Mouse (Mus musculus) heart, adult 2 months (tissue): ENCODE measurements at regions not wholly inside any gene's neighbourhood (a gene's known extent, or its start where the extent isn't known, plus 50 kb on each side); places are given as distances from the start of the nearest gene placed in this dataset.

Experiments
- DNase-seq, 2 experiments: peaks; one replicate each; pipeline ENCODE4 v3.0.0; 2021
- H3K27ac ChIP-seq: fragments of 200-600 bp; 2 replicates; pipeline ENCODE4 v1.8.1; 2022
- H3K27me3 ChIP-seq: fragments of 200-500 bp; 2 replicates; pipeline ENCODE4 v1.6.1; 2012; ENCODE audit warnings: mild to moderate bottlenecking, low read length, inconsistent platforms, mixed read lengths; ENCODE audit not compliant: control insufficient read depth, insufficient read depth
- H3K36me3 ChIP-seq: fragments of 200-500 bp; 2 replicates; pipeline ENCODE4 v1.6.1; 2012; ENCODE audit warnings: low read length, inconsistent platforms; ENCODE audit not compliant: control insufficient read depth, insufficient read depth
- H3K4me1 ChIP-seq: fragments of 200-500 bp; 2 replicates; pipeline ENCODE4 v1.6.1; 2011; ENCODE audit warnings: low read length; ENCODE audit not compliant: control insufficient read depth, insufficient read depth
- H3K4me3 ChIP-seq: fragments of 200-600 bp; 2 replicates; pipeline ENCODE4 v1.8.1; 2022
- H3K79me2 ChIP-seq: fragments of 200-500 bp; replicated peaks from 2 replicates; pipeline ENCODE4 v1.6.1; 2012; ENCODE audit warnings: mild to moderate bottlenecking, inconsistent platforms, low read length, moderate library complexity, mixed read lengths; ENCODE audit not compliant: control insufficient read depth, insufficient read depth
- H3K9ac ChIP-seq: fragments of 200-500 bp; 2 replicates; pipeline ENCODE4 v1.6.1; 2012; ENCODE audit warnings: low read depth, mild to moderate bottlenecking, control low read depth, inconsistent platforms, low read length, mixed read lengths
- CTCF ChIP-seq: fragments of 200-600 bp; IDR thresholded peaks from 2 replicates; pipeline ENCODE4 v1.8.1; 2022; ENCODE audit warnings: antibody characterized with exemption, mild to moderate bottlenecking, moderate library complexity
- EP300 ChIP-seq: fragments of 200-500 bp; IDR thresholded peaks from 2 replicates; pipeline ENCODE4 v1.6.1; 2011; ENCODE audit warnings: low read depth, low read length, control low read depth; ENCODE audit not compliant: insufficient read depth
- POLR2A ChIP-seq: fragments of 200-500 bp; IDR thresholded peaks from 2 replicates; pipeline ENCODE4 v1.6.1; 2011; ENCODE audit warnings: mild to moderate bottlenecking, low read depth, low read length, control low read depth; ENCODE audit not compliant: insufficient read depth
- WGBS: fragments of 180-500 bp; shearing (Covaris S2); methylation state at CpG from one replicate; pipeline ENCODE4 v1.1.7; 2018; 5-methylcytosine and 5-hydroxymethylcytosine counted together
- intact Hi-C: fragments of 180-260 bp; cut with DNase I; formaldehyde crosslinking; loops from one replicate; pipeline ENCODE4 v1.15.1; 2025

DNA sequence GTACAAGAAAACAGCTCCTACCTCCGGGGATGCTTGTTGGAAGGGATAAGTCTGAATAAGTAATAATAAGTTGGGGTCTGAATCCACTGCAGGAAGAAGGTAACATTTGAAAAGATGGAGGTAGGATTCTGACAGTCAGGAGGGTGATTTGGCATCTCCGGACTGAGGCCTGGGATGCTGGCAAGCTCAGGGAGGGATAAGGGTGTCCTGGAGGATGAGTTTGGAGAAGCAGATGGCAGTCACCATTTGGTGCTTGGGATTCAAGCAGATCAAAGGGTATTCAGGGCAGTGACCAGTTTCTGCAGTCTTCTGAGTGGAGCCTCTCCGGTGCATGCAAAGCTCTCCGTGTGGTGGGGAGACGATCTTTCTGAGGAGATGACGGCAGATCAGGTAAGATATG lies 62.9 kb upstream of the Gm2310 start:
- no peaks in the 10 kb centered on the region; the same call in 1 of the 2 replicates for H3K27me3 ChIP-seq
- intact Hi-C loops = no loop called here
- TF ChIP-seq EP300 (no peak), CTCF (no peak)
- WGBS = 57% methylated on average over 6 of the region's 6 CpGs
- H3K4me1 ChIP-seq = no peaks in the 10 kb centered on the region
- DNase-seq = no peak
- no peak overlapping the region for H3K4me3 ChIP-seq
- H3K79me2 ChIP-seq = no peaks in the 10 kb centered on the region
- no peak overlapping the region for H3K27ac ChIP-seq
- H3K9ac ChIP-seq = no peak overlapping the region
- no peaks in the 10 kb centered on the region for H3K36me3 ChIP-seq

DNA sequence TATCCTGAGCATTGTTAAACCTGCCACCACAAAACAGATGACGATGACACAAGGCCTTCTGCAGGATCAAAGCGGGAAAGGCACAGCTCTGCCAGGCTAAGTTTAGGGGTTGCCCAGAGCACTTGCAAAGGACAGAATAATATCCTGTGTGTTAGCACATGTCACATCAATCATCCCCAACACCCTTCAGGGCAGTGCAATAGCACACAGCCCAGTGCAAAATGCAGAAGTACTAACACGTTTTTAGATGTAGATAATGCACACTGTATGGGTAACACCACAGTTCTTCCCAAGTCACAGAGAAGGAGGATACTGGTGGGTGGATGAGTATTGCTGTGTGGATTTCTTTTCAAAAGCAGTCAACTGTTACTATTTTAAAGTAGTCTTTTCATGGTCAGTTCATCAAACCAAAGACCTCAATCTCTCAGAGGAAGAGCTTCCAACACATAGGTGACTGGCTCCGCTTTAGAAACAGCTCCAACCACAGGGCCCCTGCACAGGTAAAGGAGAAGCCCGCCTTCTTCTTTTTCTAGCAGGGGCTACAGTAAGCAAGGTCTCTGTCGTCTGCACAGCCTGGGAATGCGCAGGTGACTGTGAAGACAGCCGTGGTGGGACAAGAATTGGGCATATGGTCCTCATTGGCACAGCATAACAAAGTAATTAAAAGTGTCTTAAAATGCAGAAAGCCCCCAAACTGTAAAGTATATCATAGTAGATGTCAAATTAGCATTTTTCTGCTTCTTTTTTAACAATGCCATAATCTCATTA lies 61.6 kb upstream of the Gm2310 start:
- Histone ChIP-seq H3K9ac (no peak overlapping the region), H3K27me3 (no peaks in the 10 kb centered on the region; the same call in 1 of the 2 replicates), H3K27ac (no peak overlapping the region), H3K36me3 (no peaks in the 10 kb centered on the region), H3K79me2 (no peaks in the 10 kb centered on the region), H3K4me3 (no peak overlapping the region), H3K4me1 (no peaks in the 10 kb centered on the region)
- TF ChIP-seq CTCF = no peak
- TF ChIP-seq POLR2A = no peak
- TF ChIP-seq EP300 = no peak
- intact Hi-C loops = no loop called here
- WGBS = 66% methylated on average over 8 of the region's 8 CpGs
- no peak for DNase-seq

DNA sequence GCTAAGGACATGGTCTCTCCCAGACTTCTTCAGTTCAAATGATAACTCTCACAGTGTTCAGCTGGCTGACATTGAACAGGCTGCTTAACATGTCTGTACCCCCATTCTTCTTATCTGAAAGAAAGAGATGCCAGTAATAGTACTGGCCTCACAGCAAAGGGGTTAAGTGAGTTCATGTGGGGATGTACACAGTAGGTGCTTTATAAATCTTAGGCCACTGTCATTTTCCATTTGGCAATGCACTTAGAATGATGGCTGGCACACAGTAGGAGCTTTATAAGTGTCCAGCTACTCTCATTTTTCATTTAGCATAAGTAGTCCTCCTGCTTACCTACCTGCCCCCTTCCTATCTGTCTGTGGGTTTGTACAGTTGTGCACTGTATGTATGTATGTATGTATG lies 60.3 kb upstream of the Gm2310 start:
- DNase-seq = no peak
- H3K9ac ChIP-seq = no peak overlapping the region
- H3K4me3 ChIP-seq = no peak overlapping the region
- no peaks in the 10 kb centered on the region for H3K4me1 ChIP-seq
- H3K27ac ChIP-seq = no peak overlapping the region
- no peak for TF ChIP-seq EP300
- TF ChIP-seq POLR2A = no peak
- TF ChIP-seq CTCF = no peak
- intact Hi-C loops = no loop called here
- H3K27me3 ChIP-seq = no peaks in the 10 kb centered on the region; the same call in 1 of the 2 replicates
- no peaks in the 10 kb centered on the region for H3K79me2 ChIP-seq
- H3K36me3 ChIP-seq = no peaks in the 10 kb centered on the region

DNA sequence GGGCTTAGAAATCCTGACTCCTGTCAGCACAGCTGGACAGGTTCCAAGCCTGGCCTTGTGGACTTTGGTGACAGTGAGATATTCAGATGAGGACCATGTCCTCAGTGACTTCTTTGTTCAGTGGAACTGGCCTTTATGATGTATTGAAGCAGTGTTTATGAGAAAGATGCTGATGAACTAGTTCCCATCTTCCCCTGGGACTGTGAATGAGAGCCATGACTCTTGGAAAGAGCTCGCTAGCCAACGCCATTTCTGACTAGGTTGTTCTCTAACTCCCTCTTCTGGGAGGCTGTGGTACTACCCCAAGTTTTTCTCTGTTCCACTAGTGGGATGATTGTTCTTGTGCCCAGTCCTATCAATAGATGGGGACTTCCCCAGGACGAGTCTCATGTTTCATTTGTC lies 57.7 kb upstream of the Gm2310 start:
- Histone ChIP-seq H3K27ac (no peak overlapping the region), H3K27me3 (no peaks in the 10 kb centered on the region; the same call in 1 of the 2 replicates), H3K4me3 (no peak overlapping the region), H3K36me3 (no peaks in the 10 kb centered on the region), H3K79me2 (no peaks in the 10 kb centered on the region), H3K9ac (no peak overlapping the region), H3K4me1 (no peaks in the 10 kb centered on the region)
- peak in 1 of 2 experiments; percentile 31 for DNase-seq
- intact Hi-C loops = no loop called here
- WGBS = 6% methylated on average over 3 of the region's 3 CpGs
- TF ChIP-seq EP300 (no peak), CTCF (peak; percentile 69)

DNA sequence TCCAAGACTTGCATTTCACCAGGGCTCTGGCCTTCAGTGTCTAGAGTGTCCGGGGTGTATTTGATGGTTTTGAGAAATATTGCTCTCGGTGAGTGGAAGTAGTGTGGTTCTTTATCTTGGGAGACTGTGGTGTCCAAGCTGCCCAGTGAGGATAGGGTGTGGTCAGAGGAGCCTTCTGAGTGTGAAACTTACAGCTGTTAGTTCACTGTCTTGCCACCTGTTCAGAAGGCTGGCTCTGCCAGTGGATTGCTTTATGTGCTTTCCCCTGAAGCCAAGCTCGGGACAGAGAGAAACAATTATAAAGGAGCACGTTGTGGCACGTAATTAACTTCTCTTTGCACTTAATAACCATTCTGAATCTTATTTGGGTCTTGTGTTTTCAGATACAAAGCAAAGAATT lies 57.2 kb upstream of the Gm2310 start:
- H3K4me1 ChIP-seq = no peaks in the 10 kb centered on the region
- TF ChIP-seq CTCF (no peak), POLR2A (no peak), EP300 (no peak)

DNA sequence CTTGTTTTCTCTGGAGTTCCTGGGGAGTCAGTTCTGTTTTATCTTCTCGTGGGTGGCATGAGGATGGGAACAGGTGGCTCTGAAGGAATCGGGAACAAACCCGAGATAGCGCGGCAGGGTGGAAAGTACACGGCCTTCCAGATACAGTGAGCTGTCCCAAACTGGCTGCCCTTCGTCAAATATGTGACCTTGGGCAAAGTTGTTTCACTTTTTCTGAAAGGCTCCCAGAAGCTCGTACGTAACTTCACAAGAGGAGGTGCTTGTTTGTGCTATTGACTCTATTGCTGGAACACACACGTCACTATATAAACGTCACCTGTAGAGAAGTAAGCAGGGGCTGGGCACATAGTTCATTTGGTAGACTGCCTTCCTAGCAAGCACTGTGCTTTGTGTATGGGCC lies 49.9 kb upstream of the Gm2310 start:
- Histone ChIP-seq H3K4me1 (peaks cover 2% of the 10 kb centered on the region), H3K27ac (no peak overlapping the region), H3K9ac (peak overlapping the region; percentile 18; the same call in 1 of the 2 replicates), H3K79me2 (no peaks in the 10 kb centered on the region), H3K36me3 (no peaks in the 10 kb centered on the region), H3K4me3 (peak overlapping the region; percentile 63), H3K27me3 (no peaks in the 10 kb centered on the region)
- intact Hi-C loops = loop anchor here (5.0 kb wide), 1 partner anchor 117 kb away; no protein-coding TSS in a partner anchor
- TF ChIP-seq POLR2A = no peak
- TF ChIP-seq EP300 = no peak
- no peak for TF ChIP-seq CTCF
- DNase-seq = peak in 1 of 2 experiments; percentile 5
- WGBS = 5% methylated on average over 11 of the region's 11 CpGs

More for the DNA sequence above, 57.2 kb upstream of the Gm2310 start:
- WGBS = 88% methylated on average over 5 of the region's 5 CpGs
- H3K9ac ChIP-seq = no peak overlapping the region
- no peaks in the 10 kb centered on the region; the same call in 1 of the 2 replicates for H3K27me3 ChIP-seq
- DNase-seq = no peak
- intact Hi-C loops = no loop called here
- no peaks in the 10 kb centered on the region for H3K36me3 ChIP-seq
- H3K4me3 ChIP-seq = no peak overlapping the region
- H3K27ac ChIP-seq = no peak overlapping the region
- H3K79me2 ChIP-seq = no peaks in the 10 kb centered on the region
